Mouse (Mus musculus) c-Kit-positive CD71-negative TER-119-negative erythroid progenitor cells, embryonic 14.5 days (primary cell): ENCODE results near the gene Tbc1d22a.
"Not testable (repeated sequence)": the region's sequence is repeated elsewhere in the genome, so short reads cannot be mapped to it uniquely, and the experiment has no call there.

ENCODE experiments used
- DNase-seq: peaks from one replicate; pipeline ENCODE4 v3.0.0-alpha.2; 2013; ENCODE audit warnings: low read depth

The Tbc1d22a gene

GRCm38 (mm10) chr15:86203942-86204561 is 10.2 kb upstream of the Tbc1d22a start:
- DNase-seq = no peak

DNA sequence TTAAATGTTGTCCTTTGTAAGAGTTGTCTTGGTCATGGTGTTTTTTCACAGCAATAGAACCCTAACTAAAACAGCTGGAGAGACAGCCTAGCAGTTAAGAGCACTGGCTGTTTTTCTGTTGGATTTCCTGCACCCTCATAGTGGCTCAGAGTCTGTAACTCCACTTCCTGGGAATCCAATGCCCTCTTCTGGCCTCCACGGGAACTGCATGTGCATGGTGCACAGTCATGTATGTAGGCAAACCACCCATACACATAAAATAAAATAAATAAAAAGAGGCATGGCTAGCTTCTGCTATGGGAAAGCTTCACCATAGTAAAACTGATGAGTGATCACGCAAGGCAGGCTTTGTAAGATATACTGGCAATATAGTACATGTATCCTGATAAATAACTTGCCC is 9.0 kb upstream of the Tbc1d22a start:
- no peak for DNase-seq

GRCm38 (mm10) chr15:86206385-86206784 is 7.9 kb upstream of the Tbc1d22a start:
- DNase-seq = no peak

GRCm38 (mm10) chr15:86212193-86212592 is 2.1 kb upstream of the Tbc1d22a start:
- DNase-seq = not testable (repeated sequence)

DNA sequence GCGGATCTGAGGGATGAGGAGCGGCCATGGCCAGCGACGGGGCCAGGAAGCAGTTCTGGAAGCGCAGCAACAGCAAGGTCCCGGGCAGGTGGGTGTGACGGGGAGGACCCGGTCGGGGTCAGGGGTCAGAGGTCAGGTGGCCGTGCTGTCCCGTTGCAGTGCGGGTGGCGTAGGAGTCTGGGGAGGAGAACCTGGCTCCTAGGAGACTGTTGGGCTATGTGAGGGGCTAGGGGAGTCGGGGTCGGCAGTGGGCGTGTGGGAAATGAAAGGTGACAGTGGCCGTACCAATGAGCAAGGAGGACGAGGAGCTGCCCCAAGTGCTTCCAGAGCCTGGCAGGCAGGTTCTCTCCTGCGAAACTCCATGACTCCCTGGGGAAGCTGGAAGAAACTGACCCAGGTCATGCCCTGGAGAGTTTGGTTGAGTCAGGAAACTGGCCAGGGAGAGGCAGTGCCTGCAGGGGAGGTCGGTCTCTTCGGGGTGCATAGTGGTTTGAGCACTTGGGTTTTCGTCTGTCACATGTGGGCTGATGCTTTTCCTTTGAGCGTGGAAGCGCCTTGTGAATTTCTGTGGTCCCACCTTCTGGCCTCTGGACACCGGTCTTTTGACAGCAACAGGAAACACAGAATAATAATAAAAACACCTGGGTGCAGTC is 416 bp downstream of the Tbc1d22a start:
- no peak for DNase-seq

DNA sequence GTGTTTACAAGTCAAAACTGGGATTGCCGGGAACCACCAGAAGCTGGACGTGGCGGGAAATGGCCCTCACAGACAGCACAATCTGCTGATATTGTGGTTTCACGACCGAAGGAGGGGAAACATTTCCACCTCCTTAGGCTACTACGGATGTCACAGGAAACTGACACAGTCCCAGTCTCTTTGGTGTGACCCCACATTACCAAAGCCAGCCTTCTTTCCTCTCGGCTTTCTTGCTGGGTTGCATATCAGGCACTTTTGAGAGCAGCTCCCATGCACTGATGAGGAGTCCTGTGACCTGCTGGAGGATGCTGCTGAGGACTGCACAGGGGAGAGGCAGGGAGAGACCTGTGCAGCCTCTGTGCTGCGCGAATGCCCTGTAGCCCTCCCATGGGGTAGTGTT is 2.4 kb downstream of the Tbc1d22a start:
- DNase-seq = not testable (repeated sequence)

GRCm38 (mm10) chr15:86219534-86220228 is 5.4 kb downstream of the Tbc1d22a start:
- no peak for DNase-seq

DNA sequence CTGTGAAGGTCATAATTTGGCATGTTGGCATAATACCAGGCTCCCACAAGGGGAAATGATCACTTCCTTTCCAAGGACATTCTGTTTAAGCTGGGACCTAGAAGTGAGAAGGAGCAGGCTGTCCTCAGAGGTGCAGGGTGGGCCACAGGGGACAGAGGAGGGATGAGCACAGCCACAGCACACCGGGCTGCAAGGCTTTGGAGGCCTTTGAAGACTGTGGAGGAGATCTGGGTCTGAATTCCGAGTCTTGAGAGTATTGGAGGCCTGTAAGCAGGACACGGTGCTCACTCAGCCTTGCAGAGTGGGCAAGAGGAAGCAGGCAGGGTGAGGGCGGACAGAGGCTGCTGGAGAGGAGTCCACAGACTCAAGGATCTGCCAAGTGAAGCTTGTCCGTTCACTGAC is 6.0 kb downstream of the Tbc1d22a start:
- no peak for DNase-seq

GRCm38 (mm10) chr15:86220715-86221114 is 6.5 kb downstream of the Tbc1d22a start:
- DNase-seq = no peak

GRCm38 (mm10) chr15:86221369-86221768 is 7.1 kb downstream of the Tbc1d22a start:
- no peak for DNase-seq

GRCm38 (mm10) chr15:86221901-86222300 is 7.6 kb downstream of the Tbc1d22a start:
- DNase-seq = not testable (repeated sequence)

GRCm38 (mm10) chr15:86224972-86225551 is 10.8 kb downstream of the Tbc1d22a start:
- DNase-seq = no peak

DNA sequence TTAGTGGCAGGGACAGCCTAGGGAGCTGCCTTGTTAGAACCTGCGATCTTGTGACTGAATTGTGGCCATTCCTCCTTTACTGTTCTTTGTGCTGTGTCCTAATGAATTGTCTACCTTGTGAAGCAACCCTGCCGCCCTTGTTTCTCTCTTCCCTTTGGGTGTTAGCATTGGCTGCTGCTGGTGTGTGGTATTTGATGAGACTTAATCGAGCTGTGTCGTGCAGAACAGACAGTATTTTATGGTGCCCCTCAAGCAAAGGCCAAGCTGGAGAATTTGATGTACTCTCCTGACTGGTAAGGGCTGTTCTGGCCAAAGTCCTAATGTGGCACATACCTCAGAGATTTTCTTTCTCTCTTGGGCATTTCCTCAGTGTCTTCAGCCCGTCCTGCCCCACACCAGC is 12.0 kb downstream of the Tbc1d22a start:
- no peak for DNase-seq

- DNase-seq = no peak
Observed at GRCm38 (mm10) chr15:86226968-86227367, 12.7 kb downstream of the Tbc1d22a start.

- no peak for DNase-seq
Observed at GRCm38 (mm10) chr15:86228186-86228585, 13.9 kb downstream of the Tbc1d22a start.

- no peak for DNase-seq
Observed at GRCm38 (mm10) chr15:86229088-86229487, 14.8 kb downstream of the Tbc1d22a start.

GRCm38 (mm10) chr15:86229623-86230022 is 15.4 kb downstream of the Tbc1d22a start:
- no peak for DNase-seq

GRCm38 (mm10) chr15:86231170-86231569 is 16.9 kb downstream of the Tbc1d22a start:
- DNase-seq = no peak

- no peak for DNase-seq
Observed at GRCm38 (mm10) chr15:86231831-86232512, 17.7 kb downstream of the Tbc1d22a start.

DNA sequence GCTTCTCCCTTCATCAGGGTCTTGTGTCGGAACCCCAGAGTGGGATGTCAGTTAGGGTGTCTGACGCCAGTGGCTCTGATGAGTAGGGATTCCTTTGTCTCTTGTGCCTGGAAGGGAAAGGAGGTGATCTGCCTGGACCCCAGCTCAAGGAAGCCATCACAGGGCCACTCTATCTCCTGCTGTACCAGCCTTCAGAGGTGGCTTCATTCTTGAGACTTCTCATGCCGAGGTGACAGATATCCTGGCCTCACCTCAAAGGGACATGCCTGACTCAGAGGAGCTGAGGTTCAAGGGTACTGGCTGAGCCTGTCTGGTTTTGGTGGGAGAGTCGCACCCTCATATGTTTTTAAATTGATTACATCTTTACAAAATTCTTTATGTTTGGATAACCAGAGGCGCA is 19.7 kb downstream of the Tbc1d22a start:
- DNase-seq = no peak

GRCm38 (mm10) chr15:86234517-86235441 is 20.5 kb downstream of the Tbc1d22a start:
- DNase-seq = no peak
